Mouse (Mus musculus): ENCODE measurements around the gene Lrrc36. TPM values are rescaled to one million over a fixed set of nuclear protein-coding genes. Genes with fewer than 3 reads are reported as not detected.

The Lrrc36 gene
- polyA plus RNA-seq, 1 experiment from 2014 or later = 0.34 TPM

- no peak overlapping the region for H3K4me3 ChIP-seq (replicated peaks; ENCODE audit: low read depth, low read length)
- ATAC-seq (replicated peaks; ENCODE audit: low FRiP score, low read depth) = no peak
- WGBS = 38% methylated on average over 11 of the region's 11 CpGs
- no peak overlapping the region for H3K27ac ChIP-seq
- no peaks in the 10 kb centered on the region for H3K36me3 ChIP-seq (ENCODE audit: insufficient read depth, low read length)
- H3K4me2 ChIP-seq (ENCODE audit: low read length) = no peak overlapping the region
- no peak overlapping the region for H3K9ac ChIP-seq (ENCODE audit: low read depth, low read length)
- peak; percentile 73 for DNase-seq (ENCODE audit: low spot score)
- H3K9me3 ChIP-seq (replicated peaks; ENCODE audit: low read length) = no peaks in the 10 kb centered on the region
- H3K27me3 ChIP-seq (ENCODE audit: insufficient read depth, low read length) = no peaks in the 10 kb centered on the region
- 0 out of 2 replicates have a peak, but pooled peaks have one; percentile 4 for TF ChIP-seq CTCF (IDR thresholded peaks at IDR 0.05; ENCODE audit: low read depth)
- H3K4me1 ChIP-seq (replicated peaks; ENCODE audit: insufficient read depth, low read length) = no peaks in the 10 kb centered on the region
Measured at GRCm38 (mm10) chr8:105445296-105446126, 32.1 kb downstream of the Lrrc36 start.

- Histone ChIP-seq H3K9ac (ENCODE audit: low read depth, low read length) (no peak overlapping the region), H3K27ac (no peak overlapping the region), H3K4me3 (replicated peaks; ENCODE audit: low read depth, low read length) (no peak overlapping the region), H3K27me3 (ENCODE audit: insufficient read depth, low read length) (no peaks in the 10 kb centered on the region), H3K36me3 (ENCODE audit: insufficient read depth, low read length) (no peaks in the 10 kb centered on the region), H3K4me2 (ENCODE audit: low read length) (no peak overlapping the region), H3K9me3 (replicated peaks; ENCODE audit: low read length) (no peaks in the 10 kb centered on the region), H3K4me1 (replicated peaks; ENCODE audit: insufficient read depth, low read length) (no peaks in the 10 kb centered on the region)
- TF ChIP-seq CTCF (IDR thresholded peaks at IDR 0.05; ENCODE audit: low read depth) = 0 out of 2 replicates have a peak, but pooled peaks have one; percentile 0
- WGBS = 19% methylated on average over 4 of the region's 4 CpGs
- DNase-seq (ENCODE audit: low spot score) = no peak
- no peak for ATAC-seq (replicated peaks; ENCODE audit: low FRiP score, low read depth)
Measured at GRCm38 (mm10) chr8:105446127-105446552, 32.8 kb downstream of the Lrrc36 start.

GRCm38 (mm10) chr8:105448188-105448587 is 34.8 kb downstream of the Lrrc36 start:
- Histone ChIP-seq H3K27ac (no peak overlapping the region), H3K9me3 (replicated peaks; ENCODE audit: low read length) (no peaks in the 10 kb centered on the region), H3K4me1 (replicated peaks; ENCODE audit: insufficient read depth, low read length) (no peaks in the 10 kb centered on the region), H3K4me3 (replicated peaks; ENCODE audit: low read depth, low read length) (no peak overlapping the region), H3K4me2 (ENCODE audit: low read length) (no peak overlapping the region), H3K9ac (ENCODE audit: low read depth, low read length) (no peak overlapping the region), H3K27me3 (ENCODE audit: insufficient read depth, low read length) (no peaks in the 10 kb centered on the region), H3K36me3 (ENCODE audit: insufficient read depth, low read length) (no peaks in the 10 kb centered on the region)
- no peak for DNase-seq (ENCODE audit: low spot score)
- no peak for TF ChIP-seq CTCF (IDR thresholded peaks at IDR 0.05; ENCODE audit: low read depth)
- no peak for ATAC-seq (replicated peaks; ENCODE audit: low FRiP score, low read depth)
- 92% methylated on average over 3 of the region's 3 CpGs for WGBS

- no peak for TF ChIP-seq CTCF (IDR thresholded peaks at IDR 0.05; ENCODE audit: low read depth)
- no peaks in the 10 kb centered on the region for H3K9me3 ChIP-seq (replicated peaks; ENCODE audit: low read length)
- no peaks in the 10 kb centered on the region for H3K27me3 ChIP-seq (ENCODE audit: insufficient read depth, low read length)
- H3K9ac ChIP-seq (ENCODE audit: low read depth, low read length) = no peak overlapping the region
- WGBS = 88% methylated on average over 5 of the region's 5 CpGs
- H3K4me1 ChIP-seq (replicated peaks; ENCODE audit: insufficient read depth, low read length) = no peaks in the 10 kb centered on the region
- ATAC-seq (replicated peaks; ENCODE audit: low FRiP score, low read depth) (no peak), DNase-seq (ENCODE audit: low spot score) (no peak)
- H3K4me2 ChIP-seq (ENCODE audit: low read length) = no peak overlapping the region
- no peaks in the 10 kb centered on the region for H3K36me3 ChIP-seq (ENCODE audit: insufficient read depth, low read length)
- H3K27ac ChIP-seq = no peak overlapping the region
- no peak overlapping the region for H3K4me3 ChIP-seq (replicated peaks; ENCODE audit: low read depth, low read length)
Measured at GRCm38 (mm10) chr8:105448596-105448995, 35.2 kb downstream of the Lrrc36 start.

- Histone ChIP-seq H3K27me3 (ENCODE audit: insufficient read depth, low read length) (no peaks in the 10 kb centered on the region), H3K4me2 (ENCODE audit: low read length) (no peak overlapping the region), H3K9ac (ENCODE audit: low read depth, low read length) (no peak overlapping the region), H3K36me3 (ENCODE audit: insufficient read depth, low read length) (no peaks in the 10 kb centered on the region), H3K9me3 (replicated peaks; ENCODE audit: low read length) (no peaks in the 10 kb centered on the region), H3K27ac (no peak overlapping the region), H3K4me3 (replicated peaks; ENCODE audit: low read depth, low read length) (no peak overlapping the region), H3K4me1 (replicated peaks; ENCODE audit: insufficient read depth, low read length) (no peaks in the 10 kb centered on the region)
- ATAC-seq (replicated peaks; ENCODE audit: low FRiP score, low read depth) (no peak), DNase-seq (ENCODE audit: low spot score) (no peak)
- TF ChIP-seq CTCF (IDR thresholded peaks at IDR 0.05; ENCODE audit: low read depth) = no peak
- WGBS = 63% methylated on average over 1 of the region's 1 CpGs
Measured at GRCm38 (mm10) chr8:105450977-105451376, 37.6 kb downstream of the Lrrc36 start.

- H3K4me1 ChIP-seq (replicated peaks; ENCODE audit: insufficient read depth, low read length) = no peaks in the 10 kb centered on the region
- no peaks in the 10 kb centered on the region for H3K36me3 ChIP-seq (ENCODE audit: insufficient read depth, low read length)
- ATAC-seq (replicated peaks; ENCODE audit: low FRiP score, low read depth) (no peak), DNase-seq (ENCODE audit: low spot score) (no peak)
- H3K4me3 ChIP-seq (replicated peaks; ENCODE audit: low read depth, low read length) = no peak overlapping the region
- no peaks in the 10 kb centered on the region for H3K27me3 ChIP-seq (ENCODE audit: insufficient read depth, low read length)
- H3K9ac ChIP-seq (ENCODE audit: low read depth, low read length) = no peak overlapping the region
- H3K4me2 ChIP-seq (ENCODE audit: low read length) = no peak overlapping the region
- no peaks in the 10 kb centered on the region for H3K9me3 ChIP-seq (replicated peaks; ENCODE audit: low read length)
- H3K27ac ChIP-seq = no peak overlapping the region
- 66% methylated on average over 15 of the region's 15 CpGs for WGBS
- no peak for TF ChIP-seq CTCF (IDR thresholded peaks at IDR 0.05; ENCODE audit: low read depth)
Measured at GRCm38 (mm10) chr8:105451903-105452603, 38.7 kb downstream of the Lrrc36 start.
